Mouse (Mus musculus): Measurements from ENCODE around the gene Suclg2.

GRCm38 (mm10) chr6:95594239-95594638 lies 124.4 kb downstream of the Suclg2 start:
- TF ChIP-seq POLR2A (IDR thresholded peaks at IDR 0.05; ENCODE audit: borderline replicate concordance, extremely low read depth, insufficient read depth, insufficient read length, poor library complexity, severe bottlenecking) (no peak), CTCF (IDR thresholded peaks at IDR 0.05; ENCODE audit: borderline replicate concordance, extremely low read depth, insufficient read depth, insufficient read length) (no peak)
